Mouse (Mus musculus): ENCODE results near the gene Gpc5. TPM values are rescaled to one million over a fixed set of nuclear protein-coding genes. Genes with fewer than 3 reads are reported as not detected.

Gene Gpc5
- polyA plus RNA-seq, 1 experiment = not detected

DNA sequence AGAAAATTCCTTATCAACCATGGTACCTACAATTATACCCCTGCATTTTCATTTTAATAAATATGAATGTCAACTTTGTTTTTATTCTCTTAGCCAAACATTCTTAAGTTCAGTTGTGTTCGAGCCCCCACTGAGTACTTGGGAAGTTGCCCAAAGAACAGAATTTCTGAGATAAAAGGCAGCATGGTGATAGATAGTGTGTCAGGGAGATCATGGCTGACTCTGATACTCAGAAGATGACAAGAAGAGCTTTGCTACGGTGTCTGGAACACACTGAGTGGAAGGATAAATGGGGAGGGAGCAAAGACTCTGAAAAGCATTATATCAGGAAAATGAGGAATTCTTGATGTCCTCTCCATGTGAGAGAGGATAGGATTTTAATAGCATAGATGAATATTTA lies 898.7 kb downstream of the Gpc5 start:
- Histone ChIP-seq H3K4me1 (ENCODE audit: control insufficient read depth) (no peaks in the 10 kb centered on the region), H3K9me3 (ENCODE audit: control insufficient read depth, low read length) (no peaks in the 10 kb centered on the region), H3K27me3 (ENCODE audit: control insufficient read depth) (no peaks in the 10 kb centered on the region), H3K4me3 (replicated peaks) (no peak overlapping the region), H3K36me3 (ENCODE audit: control insufficient read depth) (no peaks in the 10 kb centered on the region)
- TF ChIP-seq GATA1 (IDR thresholded peaks at IDR 0.05; ENCODE audit: low read length) (no peak), TAL1 (IDR thresholded peaks at IDR 0.05; ENCODE audit: low read length) (no peak)

DNA sequence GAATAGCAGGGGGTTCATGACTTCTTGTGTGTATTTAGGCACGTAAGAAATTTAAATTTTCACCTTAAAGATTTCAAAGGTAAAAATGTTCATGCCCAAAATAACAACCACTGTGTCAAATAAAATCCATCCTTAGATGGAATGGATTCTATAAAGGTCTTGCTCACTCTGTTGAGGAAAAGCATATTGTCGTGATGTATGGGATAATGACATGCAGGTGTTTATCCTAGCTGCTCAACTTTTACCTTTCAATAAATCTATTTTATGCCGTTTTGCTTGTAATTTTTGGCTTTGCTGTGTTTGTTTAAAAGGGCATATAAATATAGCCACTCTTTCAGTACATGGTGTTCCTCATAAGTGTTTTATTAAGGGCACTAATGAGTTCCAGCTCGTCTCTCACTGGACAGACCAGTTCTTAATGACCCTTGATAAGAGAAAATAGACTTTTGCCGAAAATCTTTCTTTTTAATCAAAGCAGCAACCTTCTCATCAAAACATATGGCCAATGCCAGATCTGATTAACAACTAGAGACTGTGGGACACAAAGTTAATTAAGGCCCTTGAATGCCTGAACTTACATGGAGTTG lies 901.6 kb downstream of the Gpc5 start:
- peaks cover 3% of the 10 kb centered on the region; the same call in 1 of the 2 replicates for H3K9me3 ChIP-seq (ENCODE audit: control insufficient read depth, low read length)
- no peaks in the 10 kb centered on the region for H3K4me1 ChIP-seq (ENCODE audit: control insufficient read depth)
- no peaks in the 10 kb centered on the region for H3K36me3 ChIP-seq (ENCODE audit: control insufficient read depth)
- no peak for TF ChIP-seq TAL1 (IDR thresholded peaks at IDR 0.05; ENCODE audit: low read length)
- no peak for TF ChIP-seq GATA1 (IDR thresholded peaks at IDR 0.05; ENCODE audit: low read length)
- no peaks in the 10 kb centered on the region for H3K27me3 ChIP-seq (ENCODE audit: control insufficient read depth)
- no peak overlapping the region for H3K4me3 ChIP-seq (replicated peaks)

DNA sequence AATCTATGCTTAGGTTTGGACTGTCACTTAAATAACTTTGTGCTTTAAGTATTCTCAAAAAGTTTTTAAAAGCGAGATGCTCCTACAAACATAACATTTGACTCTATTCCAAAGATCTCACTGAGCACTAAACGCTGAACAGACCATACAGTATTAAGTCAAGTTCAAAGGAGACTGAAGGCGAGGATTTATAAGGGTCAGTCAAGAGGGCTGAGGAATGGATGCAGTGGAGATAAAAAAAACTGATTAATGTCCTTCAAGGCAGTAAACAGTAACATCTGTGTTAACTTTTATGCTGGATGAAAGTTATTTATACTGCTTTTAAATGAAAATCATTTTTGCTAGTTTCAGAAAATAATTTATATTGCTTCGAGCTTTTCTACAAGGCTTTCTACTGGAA lies 906.9 kb downstream of the Gpc5 start:
- TF ChIP-seq TAL1 (IDR thresholded peaks at IDR 0.05; ENCODE audit: low read length) (no peak), GATA1 (IDR thresholded peaks at IDR 0.05; ENCODE audit: low read length) (no peak)
- H3K4me1 ChIP-seq (ENCODE audit: control insufficient read depth) = no peaks in the 10 kb centered on the region
- H3K4me3 ChIP-seq (replicated peaks) = no peak overlapping the region
- no peaks in the 10 kb centered on the region for H3K36me3 ChIP-seq (ENCODE audit: control insufficient read depth)
- peaks cover 3% of the 10 kb centered on the region; the same call in 1 of the 2 replicates for H3K9me3 ChIP-seq (ENCODE audit: control insufficient read depth, low read length)
- no peaks in the 10 kb centered on the region for H3K27me3 ChIP-seq (ENCODE audit: control insufficient read depth)

DNA sequence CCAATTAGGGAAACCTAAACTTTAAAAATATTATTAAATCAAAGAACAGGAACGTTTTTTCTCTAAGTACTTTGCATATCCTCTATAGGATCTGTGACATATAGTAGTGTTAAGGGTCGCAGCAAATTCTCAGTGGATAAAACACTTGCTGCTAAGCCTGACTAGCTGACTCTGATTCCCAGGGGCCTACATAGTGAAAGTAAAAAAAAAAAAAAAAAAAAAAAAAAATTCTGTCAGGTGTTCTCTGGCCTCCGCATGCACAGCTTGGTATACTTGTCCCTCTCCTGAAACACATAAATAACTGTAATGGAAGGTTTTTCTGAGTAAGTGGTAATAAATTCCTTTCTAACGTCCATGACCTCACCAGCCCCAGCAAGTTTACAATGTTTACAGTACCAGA lies 995.0 kb downstream of the Gpc5 start:
- TF ChIP-seq TAL1 (IDR thresholded peaks at IDR 0.05; ENCODE audit: low read length) = no peak
- no peak for TF ChIP-seq GATA1 (IDR thresholded peaks at IDR 0.05; ENCODE audit: low read length)
- Histone ChIP-seq H3K4me1 (ENCODE audit: control insufficient read depth) (no peaks in the 10 kb centered on the region), H3K36me3 (ENCODE audit: control insufficient read depth) (no peaks in the 10 kb centered on the region), H3K4me3 (replicated peaks) (no peak overlapping the region), H3K9me3 (ENCODE audit: control insufficient read depth, low read length) (no peaks in the 10 kb centered on the region; the same call in 1 of the 2 replicates), H3K27me3 (ENCODE audit: control insufficient read depth) (no peaks in the 10 kb centered on the region)

DNA sequence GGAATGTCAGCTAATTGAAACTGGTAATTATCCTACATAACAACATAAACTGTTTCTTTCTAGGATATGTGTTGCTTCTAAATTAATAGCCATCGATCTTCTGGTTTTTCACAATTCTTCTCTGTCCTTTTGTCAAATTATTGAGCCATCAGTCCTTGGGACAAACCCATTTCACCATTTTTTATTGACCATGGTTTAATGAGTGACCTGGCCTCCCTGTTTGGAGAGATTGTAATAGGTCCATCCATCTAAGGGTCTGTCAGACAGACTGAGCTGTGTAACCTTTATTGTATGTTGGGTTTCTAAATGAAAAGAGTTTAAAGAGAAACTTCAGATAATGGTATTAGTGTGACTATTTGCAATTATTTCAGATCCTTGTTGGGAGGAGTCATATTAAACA lies 1035.9 kb downstream of the Gpc5 start:
- no peaks in the 10 kb centered on the region for H3K36me3 ChIP-seq (ENCODE audit: control insufficient read depth)
- TF ChIP-seq GATA1 (IDR thresholded peaks at IDR 0.05; ENCODE audit: low read length) (no peak), TAL1 (IDR thresholded peaks at IDR 0.05; ENCODE audit: low read length) (no peak)

DNA sequence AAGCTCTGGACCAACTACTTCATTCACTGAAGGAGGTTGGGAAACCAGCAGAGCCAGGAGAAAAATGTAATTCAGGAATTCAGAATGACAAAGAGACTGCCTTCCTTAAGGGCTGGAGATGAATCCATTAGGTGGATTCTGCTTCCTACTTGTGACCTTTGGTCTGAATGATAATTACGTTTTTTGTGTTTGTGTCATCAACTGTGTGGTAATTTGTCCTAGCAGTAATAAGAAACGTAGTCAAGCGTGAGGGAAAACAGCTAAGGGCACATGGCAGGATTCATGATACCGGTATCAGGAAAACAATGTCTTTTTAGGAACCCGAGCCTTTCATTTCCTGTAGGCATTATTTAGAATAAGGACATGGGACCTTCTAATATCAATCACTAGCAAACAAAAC lies 1045.3 kb downstream of the Gpc5 start:
- TF ChIP-seq TAL1 (IDR thresholded peaks at IDR 0.05; ENCODE audit: low read length) = no peak
- no peak for TF ChIP-seq GATA1 (IDR thresholded peaks at IDR 0.05; ENCODE audit: low read length)
- H3K4me1 ChIP-seq (ENCODE audit: control insufficient read depth) = no peaks in the 10 kb centered on the region
- H3K9me3 ChIP-seq (ENCODE audit: control insufficient read depth, low read length) = peaks cover 7% of the 10 kb centered on the region
- H3K4me3 ChIP-seq (replicated peaks) = no peak overlapping the region
- H3K36me3 ChIP-seq (ENCODE audit: control insufficient read depth) = no peaks in the 10 kb centered on the region
- no peaks in the 10 kb centered on the region for H3K27me3 ChIP-seq (ENCODE audit: control insufficient read depth)

More for the DNA sequence above, 1035.9 kb downstream of the Gpc5 start:
- Histone ChIP-seq H3K4me1 (ENCODE audit: control insufficient read depth) (no peaks in the 10 kb centered on the region), H3K9me3 (ENCODE audit: control insufficient read depth, low read length) (peaks cover 7% of the 10 kb centered on the region; the same call in 1 of the 2 replicates), H3K4me3 (replicated peaks) (no peak overlapping the region), H3K27me3 (ENCODE audit: control insufficient read depth) (no peaks in the 10 kb centered on the region)

DNA sequence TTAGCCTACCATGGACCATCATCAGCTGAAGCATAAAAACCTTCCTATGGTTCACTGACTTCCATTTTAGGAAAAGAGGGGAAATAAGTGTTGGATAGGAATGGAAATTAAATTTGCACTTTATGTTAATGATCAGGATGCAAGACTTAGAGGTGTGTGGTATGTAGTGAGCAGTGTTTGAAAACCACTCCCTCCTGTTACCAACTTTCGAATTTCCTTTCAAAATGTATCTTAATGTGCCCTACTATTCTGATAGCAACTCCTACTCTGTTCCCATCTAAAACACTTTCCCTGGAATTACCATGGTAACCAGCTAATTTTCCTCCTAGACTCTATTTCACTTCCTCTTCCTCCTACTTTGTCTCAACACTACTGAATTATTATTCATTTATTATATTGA lies 1045.8 kb downstream of the Gpc5 start:
- Histone ChIP-seq H3K4me1 (ENCODE audit: control insufficient read depth) (no peaks in the 10 kb centered on the region), H3K27me3 (ENCODE audit: control insufficient read depth) (no peaks in the 10 kb centered on the region), H3K4me3 (replicated peaks) (no peak overlapping the region), H3K9me3 (ENCODE audit: control insufficient read depth, low read length) (peaks cover 7% of the 10 kb centered on the region), H3K36me3 (ENCODE audit: control insufficient read depth) (no peaks in the 10 kb centered on the region)
- TF ChIP-seq GATA1 (IDR thresholded peaks at IDR 0.05; ENCODE audit: low read length) = no peak
- TF ChIP-seq TAL1 (IDR thresholded peaks at IDR 0.05; ENCODE audit: low read length) = no peak

DNA sequence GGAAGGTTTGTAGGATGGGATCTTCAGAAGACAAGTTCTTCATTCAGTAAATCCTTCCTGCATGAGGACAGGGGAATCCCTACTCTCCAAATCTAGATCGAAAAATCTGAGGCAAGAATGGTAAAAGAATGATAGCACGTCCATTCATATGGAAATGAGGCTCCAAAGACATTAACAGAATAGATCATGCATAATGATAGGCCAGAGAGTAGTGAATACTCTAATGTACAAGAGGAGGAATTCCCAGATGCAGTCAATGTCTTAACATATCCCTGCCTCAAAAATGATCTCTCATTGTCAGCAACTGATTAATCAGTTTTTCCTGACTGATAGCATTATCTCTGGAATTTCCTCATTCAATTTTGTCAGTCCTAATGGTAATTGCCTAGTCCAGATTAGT lies 1070.6 kb downstream of the Gpc5 start:
- Histone ChIP-seq H3K27me3 (ENCODE audit: control insufficient read depth) (no peaks in the 10 kb centered on the region), H3K4me3 (replicated peaks) (no peak overlapping the region), H3K36me3 (ENCODE audit: control insufficient read depth) (no peaks in the 10 kb centered on the region), H3K9me3 (ENCODE audit: control insufficient read depth, low read length) (peaks cover 3% of the 10 kb centered on the region; the same call in 1 of the 2 replicates), H3K4me1 (ENCODE audit: control insufficient read depth) (no peaks in the 10 kb centered on the region)
- TF ChIP-seq TAL1 (IDR thresholded peaks at IDR 0.05; ENCODE audit: low read length) (no peak), GATA1 (IDR thresholded peaks at IDR 0.05; ENCODE audit: low read length) (no peak)

DNA sequence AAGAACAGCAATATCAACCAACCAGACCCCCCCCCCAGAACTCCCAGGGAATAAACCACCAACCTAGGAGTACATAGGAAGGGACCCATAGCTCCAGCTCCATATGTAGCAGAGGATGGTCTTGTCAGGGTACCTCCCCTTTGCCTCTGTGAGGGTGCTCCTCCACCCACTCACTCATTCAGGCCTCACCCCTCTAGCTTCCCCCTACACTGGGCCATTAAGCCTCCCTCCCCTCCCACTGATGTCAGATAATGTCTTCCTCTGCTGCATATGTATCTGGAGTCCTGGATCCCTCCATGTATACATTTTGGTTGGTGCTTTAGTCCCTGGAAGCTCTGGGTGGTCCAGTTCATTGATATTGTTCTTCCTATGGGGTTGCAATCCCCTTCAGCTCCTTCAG lies 1075.4 kb downstream of the Gpc5 start:
- no peaks in the 10 kb centered on the region for H3K36me3 ChIP-seq (ENCODE audit: control insufficient read depth)
- no peak overlapping the region for H3K4me3 ChIP-seq (replicated peaks)
- no peaks in the 10 kb centered on the region for H3K4me1 ChIP-seq (ENCODE audit: control insufficient read depth)
- H3K9me3 ChIP-seq (ENCODE audit: control insufficient read depth, low read length) = peaks cover 10% of the 10 kb centered on the region
- TF ChIP-seq TAL1 (IDR thresholded peaks at IDR 0.05; ENCODE audit: low read length) = no peak
- no peak for TF ChIP-seq GATA1 (IDR thresholded peaks at IDR 0.05; ENCODE audit: low read length)
- no peaks in the 10 kb centered on the region for H3K27me3 ChIP-seq (ENCODE audit: control insufficient read depth)

DNA sequence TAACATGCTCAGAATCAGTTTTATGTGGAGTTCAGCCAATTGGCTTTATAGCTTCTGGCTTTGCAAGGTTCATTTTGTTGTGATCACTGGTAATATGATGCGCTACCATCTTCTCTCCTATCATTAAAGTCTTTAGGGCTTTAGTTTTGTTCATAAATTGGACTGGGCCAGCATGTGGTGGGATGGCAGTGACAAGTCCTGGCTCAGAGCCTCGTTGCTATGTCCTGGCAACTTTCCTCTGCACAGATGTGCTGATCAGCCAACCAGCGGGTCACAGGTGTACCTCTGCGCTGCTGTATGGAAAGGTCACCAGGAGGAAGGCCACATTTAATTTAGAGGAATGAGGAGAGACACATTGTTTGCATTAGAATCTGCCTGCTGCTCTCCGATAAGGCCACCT lies 1077.1 kb downstream of the Gpc5 start:
- Histone ChIP-seq H3K27me3 (ENCODE audit: control insufficient read depth) (no peaks in the 10 kb centered on the region), H3K4me1 (ENCODE audit: control insufficient read depth) (no peaks in the 10 kb centered on the region), H3K36me3 (ENCODE audit: control insufficient read depth) (no peaks in the 10 kb centered on the region), H3K9me3 (ENCODE audit: control insufficient read depth, low read length) (peaks cover 10% of the 10 kb centered on the region), H3K4me3 (replicated peaks) (no peak overlapping the region)
- TF ChIP-seq TAL1 (IDR thresholded peaks at IDR 0.05; ENCODE audit: low read length) (no peak), GATA1 (IDR thresholded peaks at IDR 0.05; ENCODE audit: low read length) (no peak)
